Comparison of ENCODE assay signal across 8 mouse cellular contexts in the genomic region with DNA sequence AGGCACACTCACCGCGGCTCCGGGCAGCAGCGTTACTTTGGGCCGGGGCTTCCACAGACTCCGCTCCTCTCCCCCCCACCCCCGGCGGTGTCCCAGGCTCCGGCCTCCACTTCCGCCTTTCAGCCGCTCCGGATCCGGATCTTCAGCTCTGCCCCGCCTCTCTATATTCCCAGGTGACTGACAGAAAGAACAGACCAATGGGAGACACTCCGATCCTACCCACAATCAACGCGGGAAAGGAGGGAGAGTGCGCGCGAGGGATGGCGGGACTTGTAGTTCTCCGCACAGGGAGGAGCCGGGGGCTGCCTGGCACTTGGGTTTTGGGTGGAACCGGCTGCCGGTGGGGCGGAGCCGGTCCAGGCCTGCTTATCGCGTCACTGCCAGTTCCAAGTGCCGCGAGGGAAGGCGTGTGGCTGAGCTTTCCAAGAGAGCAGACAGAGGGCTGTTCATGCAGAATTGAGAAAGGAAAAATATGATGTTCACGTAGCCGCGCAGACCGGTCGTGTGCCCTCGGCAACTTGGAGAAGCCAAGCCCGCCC. TPM values are rescaled to one million over a fixed set of nuclear protein-coding genes. Genes with fewer than 3 reads are reported as not detected.
DNase-seq lines count a peak whose midpoint lies in the region; ATAC-seq lines count a peak whose summit lies in the region.

A gene (minus strand): TSS at position 150 of the 539 bp plus-strand sequence.

- H3K27me3 ChIP-seq in forebrain, embryonic 14.5 days (replicated peaks; ENCODE audit: control insufficient read depth, insufficient read depth, low read length): no peaks in the 10 kb centered on the region
- no peaks in the 10 kb centered on the region for H3K27me3 ChIP-seq in neural tube, embryonic 15.5 days (replicated peaks)

- no peaks in the 10 kb centered on the region for H3K9me3 ChIP-seq in forebrain, embryonic 14.5 days (replicated peaks; ENCODE audit: control insufficient read depth, low read length)
- H3K9me3 ChIP-seq in neural tube, embryonic 15.5 days (replicated peaks): no peaks in the 10 kb centered on the region

- under 1% methylated on average over 38 of the region's 39 CpGs for WGBS in forebrain, embryonic 14.5 days
- WGBS in neural tube, embryonic 15.5 days: under 1% methylated on average over 35 of the region's 39 CpGs

- peaks cover 7% of the 10 kb centered on the region for H3K4me1 ChIP-seq in forebrain, embryonic 14.5 days (ENCODE audit: control insufficient read depth, insufficient read depth, low read length)
- H3K4me1 ChIP-seq in neural tube, embryonic 15.5 days: peaks cover 29% of the 10 kb centered on the region

- H3K4me3 ChIP-seq in forebrain, embryonic 14.5 days (ENCODE audit: low read depth, low read length): peak within 1 kb of the TSS; percentile 85
- H3K4me3 ChIP-seq in neural tube, embryonic 15.5 days (replicated peaks): peak within 1 kb of the TSS; percentile 77

- peaks cover 3% of the 10 kb centered on the region; the same call in 1 of the 2 replicates for H3K36me3 ChIP-seq in forebrain, embryonic 14.5 days (ENCODE audit: control insufficient read depth, insufficient read depth, low read length)
- H3K36me3 ChIP-seq in neural tube, embryonic 15.5 days: peaks cover 12% of the 10 kb centered on the region

- peak; percentile 100 for DNase-seq in ES-CJ7 (ENCODE audit: low read depth, low spot score)
- DNase-seq in cerebellum, adult 11 months: peak; percentile 98
- DNase-seq in forebrain, embryonic 14.5 days (ENCODE audit: low spot score): peak; percentile 99
- DNase-seq in heart, postnatal 14 days: peak; percentile 97 to 98
- peak; percentile 99 for DNase-seq in layer of hippocampus, adult 11-12 months (ENCODE audit: low spot score)
- peak; percentile 100 for DNase-seq in lung, adult 18-20 months
- peak; percentile 99 for DNase-seq in testis, postnatal 14 days (ENCODE audit: low spot score)

- peak within 1 kb of the TSS; percentile 55 for H3K4me2 ChIP-seq in forebrain, embryonic 14.5 days (ENCODE audit: low read length)
- peak within 1 kb of the TSS; percentile 89 for H3K4me2 ChIP-seq in neural tube, embryonic 15.5 days

- intact Hi-C loops in heart, postnatal 14 days (cut with DNase I): no loop called here

- peak; percentile 100 for ATAC-seq in forebrain, embryonic 14.5 days
- ATAC-seq in neural tube, embryonic 15.5 days (ENCODE audit: low FRiP score): peak; percentile 98

- H3K27ac ChIP-seq in forebrain, embryonic 14.5 days (ENCODE audit: low read depth, low read length): peak within 1 kb of the TSS; percentile 40; the same call in 1 of the 2 replicates
- peak within 1 kb of the TSS; percentile 85 for H3K27ac ChIP-seq in neural tube, embryonic 15.5 days (replicated peaks)

- peak within 1 kb of the TSS; percentile 91 for H3K9ac ChIP-seq in forebrain, embryonic 14.5 days (ENCODE audit: low read length)
- H3K9ac ChIP-seq in neural tube, embryonic 15.5 days (replicated peaks): peak within 1 kb of the TSS; percentile 90

RNA-seq across cellular contexts. Expression of the gene that starts here (rescaled TPM):
- polyA plus RNA-seq in forebrain, embryonic 14.5 days (2014; fragmentation: Nextera tagmentation; extraction: Ambion mirVana): 133 and 142 TPM in 2 replicates
- total RNA-seq in heart, postnatal 14 days (2021): 10 to 100 TPM; 70.4 to 74.6 TPM
- 41.8 and 49.8 TPM in 2 replicates for polyA plus RNA-seq in neural tube, embryonic 15.5 days (2015; fragmentation: Nextera tagmentation; extraction: Ambion mirVana)

Comparison
In these comparisons a context has a peak if more than half of its experiments do, and no peak if none do; other contexts are left out.
1. Peak in every context shown above with its lines: DNase-seq, ATAC-seq, H3K4me3 ChIP-seq and H3K27ac ChIP-seq.